Mouse (Mus musculus) lung, embryonic 16.5 days (tissue): ENCODE measurements around the gene Fignl1. TPM values are rescaled to one million over a fixed set of nuclear protein-coding genes. Genes with fewer than 3 reads are reported as not detected.

Source experiments
- ATAC-seq: fragments of 200-750 bp; cut with Nextera tagmentation; 2 replicates; pipeline ENCODE4 v1.8.0; 2017; ENCODE audit warnings: low read depth, mild to moderate bottlenecking, moderate library complexity
- H3K27ac ChIP-seq: fragments of 300-500 bp; sonication (generic); 2 replicates; pipeline ENCODE4 v1.5.1; 2014; ENCODE audit warnings: mild to moderate bottlenecking, control low read depth, low read length
- H3K27me3 ChIP-seq: fragments of 300-500 bp; sonication (generic); 2 replicates; pipeline ENCODE4 v1.6.1; 2014; ENCODE audit warnings: low read depth, low read length, mixed read lengths; ENCODE audit not compliant: control insufficient read depth, insufficient read depth
- H3K36me3 ChIP-seq: fragments of 300-500 bp; sonication (generic); 2 replicates; pipeline ENCODE4 v1.6.1; 2014; ENCODE audit warnings: low read length; ENCODE audit not compliant: control insufficient read depth, insufficient read depth
- H3K4me1 ChIP-seq: fragments of 300-500 bp; sonication (generic); replicated peaks from 2 replicates; pipeline ENCODE4 v1.6.1; 2014; ENCODE audit warnings: low read length, mixed read lengths; ENCODE audit not compliant: control insufficient read depth, insufficient read depth
- H3K4me2 ChIP-seq: fragments of 300-500 bp; sonication (generic); 2 replicates; pipeline ENCODE4 v1.6.1; 2014; ENCODE audit warnings: low read depth, low read length, control low read depth
- H3K4me3 ChIP-seq: fragments of 300-500 bp; sonication (generic); 2 replicates; pipeline ENCODE4 v1.5.1; 2014; ENCODE audit warnings: mild to moderate bottlenecking, low read length, control low read depth
- H3K9ac ChIP-seq: fragments of 300-500 bp; sonication (generic); 2 replicates; pipeline ENCODE4 v1.6.1; 2014; ENCODE audit warnings: low read length, control low read depth
- H3K9me3 ChIP-seq: fragments of 300-500 bp; sonication (generic); 2 replicates; pipeline ENCODE4 v1.6.1; 2016; ENCODE audit warnings: low read length; ENCODE audit not compliant: control insufficient read depth
- WGBS: fragments of 180-500 bp; shearing (Covaris S2); extraction: QIAGEN DNeasy Blood & Tissue Kit; methylation state at CpG from one replicate; pipeline ENCODE4 v1.1.7; 2014; 5-methylcytosine and 5-hydroxymethylcytosine counted together
- polyA plus RNA-seq: library from polyadenylated mRNA; unstranded; fragments of >200 nt; fragmentation: Nextera tagmentation; extraction: Ambion mirVana; gene quantifications from 2 replicates; pipeline ENCODE4 v1.2.1, GENCODE M21; 2015

The Fignl1 gene
- polyA plus RNA-seq, 1 experiment from 2014 or later = 79.4 TPM

- no peaks in the 10 kb centered on the region for H3K9me3 ChIP-seq
- no peaks in the 10 kb centered on the region for H3K36me3 ChIP-seq
- H3K4me2 ChIP-seq = no peak overlapping the region
- H3K9ac ChIP-seq = no peak overlapping the region
- H3K27ac ChIP-seq = peak overlapping the region; percentile 72
- ATAC-seq = no peak
- no peak overlapping the region for H3K4me3 ChIP-seq
- H3K4me1 ChIP-seq = peaks cover 45% of the 10 kb centered on the region
- 62% methylated on average over 4 of the region's 4 CpGs for whole genome bisulfite sequencing
- no peaks in the 10 kb centered on the region for H3K27me3 ChIP-seq
Observed at GRCm38 (mm10) chr11:11848467-11848866, 39.7 kb upstream of the Fignl1 start.

- Histone ChIP-seq H3K4me3 (no peak overlapping the region), H3K36me3 (no peaks in the 10 kb centered on the region), H3K27ac (peak overlapping the region; percentile 56), H3K4me1 (peaks cover 33% of the 10 kb centered on the region), H3K9me3 (no peaks in the 10 kb centered on the region), H3K27me3 (no peaks in the 10 kb centered on the region), H3K4me2 (no peak overlapping the region), H3K9ac (no peak overlapping the region)
- WGBS = 66% methylated on average over 8 of the region's 8 CpGs
- no peak for ATAC-seq
Observed at GRCm38 (mm10) chr11:11845044-11845443, 36.3 kb upstream of the Fignl1 start.

DNA sequence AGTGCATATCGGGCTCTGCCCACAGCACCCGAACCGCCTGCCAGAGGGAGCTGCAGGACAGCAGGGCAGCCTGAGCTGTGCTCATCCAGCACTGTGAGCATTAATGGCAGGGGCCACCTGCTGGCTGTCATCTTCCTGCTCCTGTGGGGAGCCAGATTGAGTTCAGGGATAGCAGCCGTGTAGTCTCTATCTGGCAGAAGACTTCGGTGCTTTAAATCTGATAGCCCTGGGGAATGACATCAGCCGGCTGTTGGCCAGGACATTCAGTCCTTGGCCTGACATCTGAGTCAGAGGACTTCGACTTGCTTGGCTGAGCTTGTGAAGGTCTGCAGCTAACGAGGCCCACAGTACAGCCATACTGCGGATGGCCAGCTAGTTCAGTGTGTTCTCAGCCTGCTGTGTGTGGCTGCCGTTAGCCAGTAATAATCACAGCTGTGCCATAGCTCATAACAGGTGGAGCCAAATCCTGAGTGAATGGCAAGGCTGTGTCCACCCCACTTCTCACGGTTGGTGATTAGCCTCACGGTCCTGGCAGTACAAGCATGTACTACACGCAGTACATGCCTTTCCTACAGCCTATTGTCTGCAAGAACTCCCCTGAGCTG lies 35.7 kb upstream of the Fignl1 start:
- peak; percentile 88 for ATAC-seq
- Histone ChIP-seq H3K27ac (peak overlapping the region; percentile 56), H3K9ac (no peak overlapping the region), H3K36me3 (no peaks in the 10 kb centered on the region), H3K4me1 (peaks cover 31% of the 10 kb centered on the region), H3K27me3 (no peaks in the 10 kb centered on the region), H3K4me2 (no peak overlapping the region), H3K9me3 (no peaks in the 10 kb centered on the region), H3K4me3 (no peak overlapping the region)
- WGBS = 46% methylated on average over 13 of the region's 13 CpGs

- H3K27ac ChIP-seq = peak overlapping the region; percentile 24; the same call in 1 of the 2 replicates
- no peak for ATAC-seq
Observed at GRCm38 (mm10) chr11:11841590-11841989, 32.8 kb upstream of the Fignl1 start.

DNA sequence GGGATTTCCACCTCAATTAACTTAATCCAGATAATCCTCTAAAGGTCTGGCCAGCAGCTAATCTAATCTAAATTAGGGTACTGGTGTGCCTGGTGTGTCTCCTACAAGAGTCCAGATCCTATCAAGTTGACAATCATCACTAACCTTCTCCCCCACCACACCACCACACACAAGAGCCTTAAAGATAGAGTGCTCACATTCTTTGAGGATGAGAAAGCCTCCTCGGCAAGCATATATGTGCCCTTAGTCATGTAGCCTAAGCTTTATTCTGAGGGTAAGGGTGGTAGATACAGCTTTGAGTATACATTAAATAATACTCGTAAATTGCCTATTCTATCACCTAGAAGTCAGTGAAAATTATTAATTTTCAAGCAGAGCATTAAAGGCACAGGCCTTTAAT lies 32.0 kb upstream of the Fignl1 start:
- H3K4me1 ChIP-seq = peaks cover 33% of the 10 kb centered on the region
- no peak overlapping the region for H3K9ac ChIP-seq
- H3K9me3 ChIP-seq = no peaks in the 10 kb centered on the region
- H3K27ac ChIP-seq = no peak overlapping the region
- no peaks in the 10 kb centered on the region for H3K27me3 ChIP-seq
- H3K4me3 ChIP-seq = no peak overlapping the region
- 61% methylated on average over 2 of the region's 2 CpGs for WGBS
- no peak overlapping the region for H3K4me2 ChIP-seq
- no peak for ATAC-seq
- H3K36me3 ChIP-seq = no peaks in the 10 kb centered on the region

More at GRCm38 (mm10) chr11:11841590-11841989, 32.8 kb upstream of the Fignl1 start:
- Histone ChIP-seq H3K9me3 (no peaks in the 10 kb centered on the region), H3K4me1 (peaks cover 27% of the 10 kb centered on the region), H3K9ac (no peak overlapping the region), H3K4me3 (no peak overlapping the region), H3K4me2 (no peak overlapping the region), H3K36me3 (no peaks in the 10 kb centered on the region), H3K27me3 (no peaks in the 10 kb centered on the region)
- 37% methylated on average over 4 of the region's 4 CpGs for WGBS

GRCm38 (mm10) chr11:11839874-11840273 lies 31.1 kb upstream of the Fignl1 start:
- no peaks in the 10 kb centered on the region for H3K36me3 ChIP-seq
- ATAC-seq = no peak
- H3K4me3 ChIP-seq = no peak overlapping the region
- peaks cover 36% of the 10 kb centered on the region for H3K4me1 ChIP-seq
- 88% methylated on average over 7 of the region's 7 CpGs for whole genome bisulfite sequencing
- no peaks in the 10 kb centered on the region for H3K27me3 ChIP-seq
- no peak overlapping the region for H3K4me2 ChIP-seq
- no peaks in the 10 kb centered on the region for H3K9me3 ChIP-seq
- no peak overlapping the region for H3K9ac ChIP-seq
- H3K27ac ChIP-seq = no peak overlapping the region

- peaks cover 34% of the 10 kb centered on the region for H3K4me1 ChIP-seq
- WGBS = 38% methylated on average over 5 of the region's 5 CpGs
- ATAC-seq = peak; percentile 61
- peak overlapping the region; percentile 88 for H3K27ac ChIP-seq
- H3K36me3 ChIP-seq = no peaks in the 10 kb centered on the region
- no peaks in the 10 kb centered on the region for H3K9me3 ChIP-seq
- H3K27me3 ChIP-seq = no peaks in the 10 kb centered on the region
- no peak overlapping the region for H3K4me3 ChIP-seq
- H3K9ac ChIP-seq = peak overlapping the region; percentile 64; the same call in 1 of the 2 replicates
- no peak overlapping the region for H3K4me2 ChIP-seq
Observed at GRCm38 (mm10) chr11:11837384-11837783, 28.6 kb upstream of the Fignl1 start.

- Histone ChIP-seq H3K36me3 (no peaks in the 10 kb centered on the region), H3K4me2 (peak overlapping the region; percentile 46), H3K4me3 (0 out of 2 replicates have a peak overlapping the region, but pooled peaks have one; percentile 4), H3K9me3 (no peaks in the 10 kb centered on the region), H3K4me1 (peaks cover 39% of the 10 kb centered on the region), H3K27ac (peak overlapping the region; percentile 88), H3K27me3 (no peaks in the 10 kb centered on the region), H3K9ac (peak overlapping the region; percentile 64)
- peak; percentile 44 for ATAC-seq
- 14% methylated on average over 18 of the region's 18 CpGs for WGBS
Observed at GRCm38 (mm10) chr11:11836713-11837370, 28.1 kb upstream of the Fignl1 start.

DNA sequence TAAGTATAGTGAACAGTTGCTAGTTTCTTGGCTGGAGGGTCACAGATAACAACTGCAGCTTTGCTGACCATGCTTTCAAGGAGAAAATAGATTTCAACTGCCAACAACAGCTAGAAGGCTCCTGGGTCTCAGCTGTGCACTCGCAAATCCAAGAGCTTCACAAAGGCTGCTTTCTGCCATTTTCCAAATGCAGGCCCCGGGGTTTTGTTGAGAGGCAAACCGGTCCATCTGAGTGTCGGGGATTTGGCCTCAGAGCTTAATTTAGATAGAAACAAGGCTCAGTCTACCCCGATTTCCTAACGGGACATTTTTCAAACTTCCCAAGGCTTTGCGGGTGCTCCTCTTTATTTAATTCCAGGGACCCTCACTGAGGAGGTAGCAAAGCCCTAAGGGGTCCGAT lies 27.5 kb upstream of the Fignl1 start:
- 28% methylated on average over 8 of the region's 8 CpGs for WGBS
- peak overlapping the region; percentile 64 for H3K9ac ChIP-seq
- H3K4me1 ChIP-seq = peaks cover 43% of the 10 kb centered on the region
- no peaks in the 10 kb centered on the region for H3K27me3 ChIP-seq
- H3K9me3 ChIP-seq = no peaks in the 10 kb centered on the region
- no peak for ATAC-seq
- 0 out of 2 replicates have a peak overlapping the region, but pooled peaks have one; percentile 4 for H3K4me3 ChIP-seq
- no peaks in the 10 kb centered on the region for H3K36me3 ChIP-seq
- peak overlapping the region; percentile 88 for H3K27ac ChIP-seq
- peak overlapping the region; percentile 46 for H3K4me2 ChIP-seq
